Mouse (Mus musculus): Measurements from ENCODE around the gene Six3.

DNA sequence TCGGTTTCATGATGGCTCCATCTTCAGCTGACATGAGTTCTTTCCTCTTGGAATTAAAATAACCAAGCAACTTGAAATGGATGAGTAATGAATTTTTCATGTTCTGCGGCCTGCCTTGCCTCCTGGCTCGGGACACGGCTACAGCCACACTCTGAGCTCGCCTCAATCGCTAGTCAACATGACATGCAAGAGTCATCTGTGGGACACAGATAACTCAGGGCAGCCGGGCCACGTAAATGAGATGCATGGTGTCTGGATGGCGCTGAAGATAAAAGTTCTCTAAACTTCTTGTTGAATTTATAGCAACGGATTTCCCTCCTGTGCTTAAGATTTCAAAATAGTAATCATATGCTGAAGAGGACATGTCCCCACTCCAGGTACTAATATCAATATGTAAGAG is 34.1 kb upstream of the Six3 start:
- no peak for TF ChIP-seq POLR2A (IDR thresholded peaks at IDR 0.05; ENCODE audit: insufficient read depth, low read length)
- no peak for TF ChIP-seq CTCF (IDR thresholded peaks at IDR 0.05; ENCODE audit: low read depth, low read length)
- no peak for TF ChIP-seq EP300 (IDR thresholded peaks at IDR 0.05; ENCODE audit: insufficient read depth, low read depth, low read length)
